Mouse (Mus musculus): Measurements from ENCODE around the gene Rpl21. TPM values are rescaled to one million over a fixed set of nuclear protein-coding genes. Genes with fewer than 3 reads are reported as not detected.
A peak's percentile ranks its signal among the peaks of the same experiment; 100 is the strongest.

Gene Rpl21
- polyA plus RNA-seq, 1 experiment from 2014 or later, result 401 TPM

DNA sequence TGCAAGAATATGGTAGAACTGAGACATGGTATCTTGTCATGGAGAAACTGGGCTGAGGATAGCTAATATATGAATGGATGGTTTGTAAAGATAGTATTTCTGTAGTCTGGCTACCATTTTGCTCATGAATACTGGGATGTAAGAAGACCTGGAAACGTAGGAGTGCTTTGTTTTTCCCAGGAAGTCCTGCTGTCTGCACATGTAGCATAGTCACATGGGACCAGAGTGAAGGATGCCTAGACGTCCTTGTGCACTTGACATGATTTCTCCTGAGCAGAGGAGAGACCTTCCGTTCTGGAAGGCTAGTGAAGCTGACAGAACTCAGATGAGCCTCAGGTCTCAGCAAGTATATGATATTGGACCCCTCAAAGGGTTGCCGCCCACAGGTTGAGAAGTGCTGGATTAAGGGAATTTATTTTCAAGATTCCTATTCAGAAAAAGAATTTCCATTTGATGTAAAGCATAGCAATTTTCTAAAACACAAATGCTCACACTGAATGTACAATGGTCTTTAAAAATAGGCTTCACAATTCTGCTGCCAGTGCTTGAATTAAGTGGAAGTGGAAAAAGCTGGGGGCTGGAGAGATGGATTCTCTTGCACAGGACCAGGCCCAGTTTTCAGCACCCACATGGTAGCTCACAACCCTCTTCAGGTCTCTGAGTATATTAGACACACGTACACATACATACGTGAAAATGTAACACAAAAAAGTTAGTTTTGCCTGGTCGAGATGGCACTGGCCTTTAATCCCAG is 5.5 kb downstream of the Rpl21 start:
- Histone ChIP-seq H3K9me3 (no peaks in the 10 kb centered on the region), H3K27me3 (no peaks in the 10 kb centered on the region), H3K4me2 (replicated peaks) (no peak overlapping the region), H3K36me3 (peaks cover 59% of the 10 kb centered on the region), H3K4me3 (no peak overlapping the region), H3K27ac (replicated peaks) (no peak overlapping the region), H3K9ac (replicated peaks) (no peak overlapping the region), H3K4me1 (peaks cover 9% of the 10 kb centered on the region)
- WGBS, result 72% methylated on average over 7 of the region's 7 CpGs
- no peak for ATAC-seq (ENCODE audit: low FRiP score, low read depth)

DNA sequence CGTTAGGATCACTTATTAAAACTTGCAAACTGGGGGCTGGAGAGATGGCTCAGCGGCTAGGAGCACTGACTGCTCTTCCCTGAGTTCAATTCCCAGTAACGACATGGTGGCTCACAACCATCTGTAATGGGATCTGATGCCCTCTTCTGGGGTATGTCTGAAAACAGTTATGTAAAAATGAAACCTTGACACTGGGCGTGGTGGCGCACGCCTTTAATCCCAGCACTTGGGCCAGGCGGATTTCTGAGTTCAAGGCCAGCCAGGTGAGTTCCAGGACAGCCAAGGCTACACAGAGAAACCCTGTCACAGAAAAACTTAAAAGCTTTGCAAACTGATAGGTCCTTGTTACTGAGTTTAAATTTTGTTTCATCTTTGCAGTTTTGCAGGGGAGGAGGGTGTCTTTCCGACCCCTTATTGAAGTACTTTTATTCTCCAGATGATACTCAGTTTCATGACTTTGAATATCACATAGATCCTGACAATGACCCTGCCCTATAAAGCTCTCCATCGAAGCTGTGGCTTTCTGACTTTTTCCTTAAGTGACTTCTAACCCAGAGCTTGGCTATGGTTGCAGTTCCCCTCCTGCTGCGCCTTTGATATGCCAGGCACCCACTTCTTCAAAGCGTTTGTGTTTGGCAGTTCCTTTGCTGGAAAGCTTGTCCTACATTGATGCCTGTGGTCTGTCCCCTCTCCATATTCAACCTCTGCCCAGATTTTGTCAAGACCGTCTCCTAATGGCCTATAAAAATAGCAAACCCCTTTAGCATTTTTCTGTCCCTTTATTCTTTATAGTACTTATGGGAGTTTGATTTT is 6.4 kb downstream of the Rpl21 start:
- no peak overlapping the region for H3K9ac ChIP-seq (replicated peaks)
- no peaks in the 10 kb centered on the region for H3K9me3 ChIP-seq
- WGBS, result 53% methylated on average over 12 of the region's 12 CpGs
- no peak overlapping the region for H3K4me3 ChIP-seq
- H3K27ac ChIP-seq (replicated peaks), result no peak overlapping the region
- H3K4me1 ChIP-seq, result peaks cover 6% of the 10 kb centered on the region
- no peak overlapping the region for H3K4me2 ChIP-seq (replicated peaks)
- no peak for ATAC-seq (ENCODE audit: low FRiP score, low read depth)
- H3K27me3 ChIP-seq, result no peaks in the 10 kb centered on the region
- peaks cover 59% of the 10 kb centered on the region for H3K36me3 ChIP-seq

DNA sequence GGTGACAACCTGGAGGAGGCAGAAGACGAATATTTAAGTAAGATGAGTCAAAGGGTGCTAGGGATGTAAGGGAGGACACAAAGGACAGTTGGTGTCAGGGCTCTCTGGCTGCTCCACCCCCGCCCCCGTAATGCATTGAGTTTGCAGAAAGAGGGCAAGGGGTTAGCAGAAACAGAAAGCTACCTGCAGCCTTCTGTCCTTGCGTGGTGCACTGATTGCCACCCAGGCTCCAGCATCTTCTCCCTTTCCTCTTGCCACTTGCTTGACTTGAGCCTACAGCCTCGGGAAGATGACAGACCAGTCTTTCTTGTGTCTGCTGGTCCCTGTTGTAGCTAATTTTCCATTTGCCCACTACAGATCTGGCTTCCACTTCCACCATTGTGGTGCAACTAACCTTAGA is 7.1 kb downstream of the Rpl21 start:
- no peaks in the 10 kb centered on the region for H3K9me3 ChIP-seq
- peaks cover 7% of the 10 kb centered on the region; the same call in 1 of the 2 replicates for H3K4me1 ChIP-seq
- H3K27ac ChIP-seq (replicated peaks), result no peak overlapping the region
- H3K27me3 ChIP-seq, result no peaks in the 10 kb centered on the region
- H3K4me2 ChIP-seq (replicated peaks), result no peak overlapping the region
- H3K4me3 ChIP-seq, result no peak overlapping the region
- no peak for ATAC-seq (ENCODE audit: low FRiP score, low read depth)
- H3K9ac ChIP-seq (replicated peaks), result no peak overlapping the region
- peaks cover 54% of the 10 kb centered on the region for H3K36me3 ChIP-seq
- WGBS, result 55% methylated on average over 5 of the region's 5 CpGs

DNA sequence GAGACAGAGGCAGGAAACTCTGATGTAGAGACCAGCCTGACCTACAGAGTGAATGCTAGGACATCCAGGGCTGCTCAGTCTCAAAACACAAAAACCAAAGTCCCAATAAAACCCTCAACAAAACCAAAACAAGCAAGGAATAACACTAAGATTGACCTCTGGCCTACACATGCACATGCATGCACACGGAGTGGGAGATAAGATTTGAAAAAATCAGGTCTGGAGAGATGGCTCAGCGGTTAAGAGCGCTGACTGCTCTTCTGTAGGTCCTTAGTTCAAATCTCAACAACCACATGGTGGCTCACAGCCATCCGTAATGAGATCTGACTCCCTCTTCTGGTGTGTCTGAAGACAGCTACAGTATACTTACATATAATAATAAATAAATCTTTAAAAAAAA is 7.7 kb downstream of the Rpl21 start:
- Histone ChIP-seq H3K4me1 (peaks cover 7% of the 10 kb centered on the region; the same call in 1 of the 2 replicates), H3K27ac (replicated peaks) (no peak overlapping the region), H3K4me3 (no peak overlapping the region), H3K9ac (replicated peaks) (no peak overlapping the region), H3K27me3 (no peaks in the 10 kb centered on the region), H3K4me2 (replicated peaks) (no peak overlapping the region), H3K9me3 (no peaks in the 10 kb centered on the region), H3K36me3 (peaks cover 47% of the 10 kb centered on the region)
- ATAC-seq (ENCODE audit: low FRiP score, low read depth), result no peak
- 90% methylated on average over 4 of the region's 4 CpGs for WGBS

DNA sequence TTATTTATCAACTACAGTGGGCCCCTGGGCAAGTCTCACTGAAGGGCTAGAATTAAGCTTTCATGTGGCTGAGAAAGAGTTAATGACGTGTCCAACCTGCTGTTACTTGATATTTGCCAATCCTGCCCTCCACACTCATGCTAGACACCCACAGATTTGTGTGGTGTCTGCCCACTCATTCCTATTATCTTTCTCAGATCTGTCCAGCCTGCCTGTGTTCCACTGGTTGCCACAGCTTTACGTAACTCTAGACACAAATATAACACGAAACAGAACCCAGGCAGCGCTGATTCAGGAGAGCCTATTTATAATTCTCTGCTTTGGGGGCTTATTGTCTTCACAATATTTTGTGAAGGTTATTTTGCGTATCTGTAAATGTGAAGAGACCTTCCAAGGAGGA is 8.6 kb downstream of the Rpl21 start:
- WGBS, result 92% methylated on average over 5 of the region's 5 CpGs

DNA sequence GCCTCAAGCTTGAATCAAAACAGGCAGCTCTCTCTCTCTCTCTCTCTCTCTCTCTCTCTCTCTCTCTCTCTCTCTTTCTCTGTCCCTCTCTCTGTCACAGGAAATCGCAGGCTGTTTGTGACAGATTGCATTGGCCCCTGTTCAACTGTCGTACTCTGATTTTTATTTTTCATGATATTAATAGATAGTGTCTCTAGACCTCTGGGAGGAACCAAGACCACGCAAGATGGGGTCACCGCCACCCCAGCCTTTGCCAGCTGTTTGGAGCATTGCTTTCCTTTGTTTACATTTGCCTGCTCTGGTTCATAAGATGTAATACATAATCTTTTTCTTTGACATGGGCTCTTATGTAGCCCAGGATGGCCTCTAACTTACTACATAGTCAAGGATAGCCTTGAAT is 9.3 kb downstream of the Rpl21 start:
- H3K4me2 ChIP-seq (replicated peaks), result no peak overlapping the region
- H3K27ac ChIP-seq (replicated peaks), result no peak overlapping the region
- WGBS, result 94% methylated on average over 4 of the region's 4 CpGs
- no peaks in the 10 kb centered on the region for H3K9me3 ChIP-seq
- no peak overlapping the region for H3K9ac ChIP-seq (replicated peaks)
- peaks cover 15% of the 10 kb centered on the region for H3K4me1 ChIP-seq
- no peak overlapping the region for H3K4me3 ChIP-seq
- H3K36me3 ChIP-seq, result peaks cover 31% of the 10 kb centered on the region
- ATAC-seq (ENCODE audit: low FRiP score, low read depth), result no peak
- no peaks in the 10 kb centered on the region for H3K27me3 ChIP-seq

More for the DNA sequence above, 8.6 kb downstream of the Rpl21 start:
- no peak for ATAC-seq (ENCODE audit: low FRiP score, low read depth)
- Histone ChIP-seq H3K4me1 (peaks cover 15% of the 10 kb centered on the region), H3K36me3 (peaks cover 38% of the 10 kb centered on the region), H3K27me3 (no peaks in the 10 kb centered on the region), H3K9me3 (no peaks in the 10 kb centered on the region), H3K4me2 (replicated peaks) (no peak overlapping the region), H3K9ac (replicated peaks) (no peak overlapping the region), H3K4me3 (no peak overlapping the region), H3K27ac (replicated peaks) (no peak overlapping the region)

DNA sequence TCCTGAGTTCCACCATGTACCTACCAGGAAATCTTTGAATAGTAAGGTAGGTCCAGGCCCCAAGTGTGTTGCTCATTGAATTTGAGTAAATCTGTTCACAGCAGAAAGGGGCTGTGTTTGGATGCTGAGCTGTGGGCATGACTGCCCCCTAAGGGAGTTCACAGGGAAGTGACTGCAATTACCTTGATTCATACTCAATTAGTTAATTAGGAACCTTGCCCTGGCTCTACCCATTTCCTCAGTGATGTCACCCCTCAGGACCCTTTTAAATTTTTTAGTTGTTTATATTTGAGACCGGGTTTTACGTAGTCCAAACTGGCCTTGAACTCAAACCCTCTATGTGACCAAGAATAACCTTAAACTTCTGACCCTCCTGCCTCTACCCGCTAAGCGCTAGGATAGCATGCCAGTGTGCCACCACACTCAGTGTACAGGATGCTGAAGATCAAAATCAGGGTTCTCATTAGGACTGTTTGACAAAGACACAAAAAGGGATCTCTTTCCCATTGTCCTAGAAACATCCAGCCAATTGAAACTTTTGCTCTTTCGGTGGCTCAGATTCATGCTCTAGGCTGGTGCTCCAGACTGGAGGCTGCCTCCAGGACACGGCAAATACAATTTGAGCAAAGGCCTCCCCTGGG is 11.7 kb downstream of the Rpl21 start:
- peak overlapping the region; percentile 83 for H3K9ac ChIP-seq (replicated peaks)
- 8% methylated on average over 6 of the region's 6 CpGs for WGBS
- H3K9me3 ChIP-seq, result no peaks in the 10 kb centered on the region
- peaks cover 15% of the 10 kb centered on the region for H3K4me1 ChIP-seq
- no peaks in the 10 kb centered on the region for H3K27me3 ChIP-seq
- H3K27ac ChIP-seq (replicated peaks), result peak overlapping the region; percentile 78
- H3K36me3 ChIP-seq, result 0 out of 2 replicates have a peak, but pooled peaks cover 7% of the 10 kb centered on the region
- peak overlapping the region; percentile 61 for H3K4me2 ChIP-seq (replicated peaks)
- peak; percentile 61 for ATAC-seq (ENCODE audit: low FRiP score, low read depth)
- peak overlapping the region; percentile 73 for H3K4me3 ChIP-seq

DNA sequence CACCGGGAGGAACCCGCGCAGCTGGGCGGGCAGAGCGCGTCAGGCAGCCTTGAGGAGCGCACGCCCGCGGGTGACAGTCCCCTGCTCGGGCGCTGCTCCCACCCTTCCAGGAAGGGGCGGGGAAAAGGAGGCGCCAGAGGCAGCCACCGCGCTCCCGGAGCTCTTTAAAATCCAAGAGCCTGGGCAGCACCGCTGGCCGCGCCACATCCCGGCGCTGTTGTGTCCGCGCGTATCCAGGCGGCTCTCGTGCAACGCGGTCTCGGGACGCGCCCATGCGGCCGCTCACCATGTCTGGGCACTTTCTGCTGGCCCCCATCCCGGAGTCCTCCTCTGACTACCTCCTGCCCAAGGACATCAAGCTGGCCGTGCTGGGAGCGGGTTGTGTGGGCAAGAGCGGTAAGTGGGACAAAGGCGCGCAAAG is 12.3 kb downstream of the Rpl21 start, which contains the start of gene Rasl11a:
TSS of gene Rasl11a (plus strand) at position 127 of the 421 bp plus-strand sequence.
- Histone ChIP-seq H3K27me3 (no peaks in the 10 kb centered on the region), H3K36me3 (0 out of 2 replicates have a peak, but pooled peaks cover 3% of the 10 kb centered on the region), H3K4me1 (peaks cover 15% of the 10 kb centered on the region), H3K9me3 (no peaks in the 10 kb centered on the region), H3K4me3 (peak within 1 kb of the TSS; percentile 73), H3K4me2 (replicated peaks) (peak within 1 kb of the TSS; percentile 61), H3K27ac (replicated peaks) (peak within 1 kb of the TSS; percentile 78), H3K9ac (replicated peaks) (peak within 1 kb of the TSS; percentile 83)
- WGBS, result under 1% methylated on average over 37 of the region's 40 CpGs
- peak; percentile 94 for ATAC-seq (ENCODE audit: low FRiP score, low read depth)

DNA sequence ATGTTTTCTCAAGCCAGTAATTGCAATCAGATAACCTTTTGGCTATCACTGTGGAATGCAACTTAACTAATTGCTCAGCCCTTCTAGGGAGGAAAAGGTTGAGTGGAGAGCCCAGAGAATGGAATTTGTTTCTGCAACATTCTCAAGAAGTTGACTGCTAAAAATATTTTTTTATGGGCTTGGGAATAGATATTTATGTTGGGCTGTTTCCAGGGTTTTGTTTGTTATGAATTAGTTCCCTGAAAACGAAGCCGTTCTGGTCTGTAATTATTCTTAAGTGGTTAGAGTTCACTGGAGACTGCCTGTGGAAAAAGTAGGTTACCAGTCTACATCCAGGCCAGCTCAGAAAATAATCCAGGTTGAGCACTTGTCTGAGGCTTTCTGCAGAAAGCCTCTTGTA is 13.8 kb downstream of the Rpl21 start:
- Histone ChIP-seq H3K36me3 (no peaks in the 10 kb centered on the region), H3K4me3 (peak overlapping the region; percentile 73; the same call in 1 of the 2 replicates), H3K4me2 (replicated peaks) (peak overlapping the region; percentile 61), H3K4me1 (peaks cover 15% of the 10 kb centered on the region), H3K27me3 (no peaks in the 10 kb centered on the region), H3K9me3 (no peaks in the 10 kb centered on the region), H3K27ac (replicated peaks) (no peak overlapping the region), H3K9ac (replicated peaks) (no peak overlapping the region)
- ATAC-seq (ENCODE audit: low FRiP score, low read depth), result no peak
- 90% methylated on average over 2 of the region's 2 CpGs for WGBS

DNA sequence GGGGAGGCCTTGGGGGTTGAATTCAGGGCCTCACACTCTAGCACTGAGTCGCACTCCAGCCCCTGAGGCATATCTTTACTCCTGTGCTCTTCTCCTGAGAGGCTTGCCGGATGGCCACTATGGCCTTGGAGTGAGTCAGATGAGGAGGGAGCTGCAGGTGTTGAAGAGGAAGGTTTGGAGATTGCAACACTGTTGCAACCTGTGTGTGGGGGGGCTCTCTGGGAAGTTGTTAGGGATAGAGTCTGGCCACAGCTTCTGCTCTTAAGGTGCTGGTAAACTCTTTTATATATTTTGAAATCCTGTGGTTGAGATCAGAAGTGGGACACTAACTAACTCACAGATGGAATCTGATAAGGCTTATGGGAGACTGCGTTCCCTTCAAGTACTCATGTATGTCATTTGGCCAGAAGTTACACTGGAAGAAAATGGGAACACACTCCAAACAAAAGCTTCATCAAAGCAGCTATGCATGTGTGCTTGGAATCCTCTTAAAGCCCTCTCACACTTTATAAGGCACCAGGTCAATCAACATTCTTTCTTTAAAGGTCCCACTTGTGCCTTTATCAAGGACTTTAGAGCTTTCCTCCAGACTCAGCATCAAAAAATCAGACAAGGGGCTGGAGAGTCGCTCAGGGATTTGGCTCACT is 16.4 kb downstream of the Rpl21 start:
- no peak for ATAC-seq (ENCODE audit: low FRiP score, low read depth)
- 93% methylated on average over 4 of the region's 4 CpGs for WGBS
- Histone ChIP-seq H3K27me3 (no peaks in the 10 kb centered on the region), H3K4me3 (no peak overlapping the region), H3K9me3 (no peaks in the 10 kb centered on the region), H3K9ac (replicated peaks) (no peak overlapping the region), H3K36me3 (no peaks in the 10 kb centered on the region), H3K4me2 (replicated peaks) (no peak overlapping the region), H3K27ac (replicated peaks) (no peak overlapping the region), H3K4me1 (peaks cover 15% of the 10 kb centered on the region)

DNA sequence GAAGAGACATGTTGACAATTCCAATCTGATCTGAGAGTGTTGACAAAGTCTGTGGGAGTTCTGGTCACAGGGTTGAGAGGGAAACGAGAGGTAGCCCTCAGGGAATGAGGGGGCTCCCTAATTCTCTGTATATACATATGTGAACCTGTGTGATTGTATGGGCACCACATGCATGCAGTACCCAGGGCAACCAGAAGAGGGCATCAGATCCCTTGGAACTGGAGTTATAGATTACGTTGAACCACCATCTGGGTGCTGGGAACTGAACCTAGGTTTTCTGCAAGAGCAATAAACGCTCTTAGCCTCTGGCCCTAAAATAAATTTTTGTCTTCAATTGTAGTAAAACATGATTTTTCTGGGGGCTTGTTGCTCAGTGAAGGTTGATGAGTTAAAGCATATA is 23.4 kb downstream of the Rpl21 start:
- no peak overlapping the region for H3K27ac ChIP-seq (replicated peaks)
- no peaks in the 10 kb centered on the region for H3K9me3 ChIP-seq
- 92% methylated on average over 3 of the region's 3 CpGs for WGBS
- H3K9ac ChIP-seq (replicated peaks), result no peak overlapping the region
- ATAC-seq (ENCODE audit: low FRiP score, low read depth), result no peak
- no peaks in the 10 kb centered on the region for H3K4me1 ChIP-seq
- H3K36me3 ChIP-seq, result no peaks in the 10 kb centered on the region
- H3K4me3 ChIP-seq, result no peak overlapping the region
- H3K27me3 ChIP-seq, result no peaks in the 10 kb centered on the region
- H3K4me2 ChIP-seq (replicated peaks), result no peak overlapping the region

Measured in midbrain, embryonic 12.5 days (tissue).